Mouse (Mus musculus) C2C12 (cell line): ENCODE results near the gene Scarb1.

Source experiments
- CTCF ChIP-seq: IDR thresholded peaks from one replicate; pipeline ENCODE4 v1.5.1; 2011; ENCODE audit not compliant: control insufficient read depth, insufficient read depth, insufficient read length
- MYOD1 ChIP-seq: IDR thresholded peaks from one replicate; pipeline ENCODE4 v1.6.1; 2011; ENCODE audit warnings: low read depth; ENCODE audit not compliant: control insufficient read depth, insufficient read length
- USF1 ChIP-seq: IDR thresholded peaks from one replicate; pipeline ENCODE4 v1.6.1; 2011; ENCODE audit warnings: low read depth, mild to moderate bottlenecking, control low read depth, moderate library complexity

DNA sequence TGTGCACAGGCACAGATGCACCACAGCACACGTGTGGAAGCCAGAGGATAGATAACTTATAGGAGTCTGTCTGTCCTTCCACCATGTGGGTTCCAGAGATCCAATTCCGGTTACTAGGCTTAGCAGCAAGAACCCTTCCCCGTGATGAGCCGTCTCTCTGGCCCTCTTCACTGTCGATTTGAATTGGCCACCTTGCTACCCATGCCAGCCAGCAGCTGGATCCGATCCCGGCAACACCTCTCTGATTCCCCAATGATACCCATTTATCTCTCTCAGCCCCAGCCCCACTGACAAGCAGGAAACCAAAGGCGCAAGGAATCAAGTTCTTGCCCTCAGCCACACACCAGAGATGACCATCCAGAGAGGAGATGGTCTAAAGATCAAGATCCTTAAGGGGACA is 22.9 kb downstream of the Scarb1 start:
- TF ChIP-seq CTCF (no peak), USF1 (no peak), MYOD1 (no peak)
